8 mouse cellular contexts compared by ENCODE assay signal in the genomic region with DNA sequence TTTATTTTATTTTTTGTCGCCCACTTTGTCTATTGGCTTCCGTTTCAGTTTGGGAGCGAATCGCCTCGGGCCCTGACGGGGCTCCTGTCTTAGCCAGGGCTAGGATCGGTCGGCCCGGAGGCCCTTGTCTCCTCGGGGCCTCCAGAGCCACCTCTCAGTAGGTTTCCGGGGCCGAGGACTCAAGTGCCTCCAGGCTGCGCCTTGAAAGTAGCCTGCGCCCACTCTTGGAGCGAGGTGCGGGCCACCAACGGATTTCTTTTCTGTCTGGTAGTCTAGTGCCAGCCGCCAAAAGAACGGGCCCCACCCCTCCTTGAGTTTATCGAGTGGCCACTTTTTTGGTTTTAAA. TPM values are rescaled to one million over a fixed set of nuclear protein-coding genes. Genes with fewer than 3 reads are reported as not detected.
DNase-seq lines count a peak whose midpoint lies in the region; ATAC-seq and TF ChIP-seq lines count a peak whose summit lies in the region.

No protein-coding gene starts in this region.

- no peaks in the 10 kb centered on the region for H3K27me3 ChIP-seq in MEL (ENCODE audit: control insufficient read depth in 1 of 2, insufficient read depth in 2 of 2, low read length in 2 of 2)
- no peaks in the 10 kb centered on the region for H3K27me3 ChIP-seq in forebrain, postnatal 0 days (ENCODE audit: insufficient read depth, low read length)

- 3% methylated on average over 20 of the region's 20 CpGs for WGBS in forebrain, postnatal 0 days

- TF ChIP-seq POLR2A in MEL (IDR thresholded peaks at IDR 0.05; ENCODE audit: control insufficient read depth in 1 of 2, insufficient read depth in 1 of 2, low read depth in 1 of 2, low read length in 2 of 2, poor library complexity in 1 of 2) = no peak; a peak in 1 of 4 replicates

- peaks cover 0 to 8% of the 10 kb centered on the region in 2 experiments; a peak in 1 of 4 replicates for H3K4me1 ChIP-seq in MEL (ENCODE audit: control insufficient read depth in 1 of 2, insufficient read depth in 2 of 2, low read length in 2 of 2)
- no peaks in the 10 kb centered on the region for H3K4me1 ChIP-seq in forebrain, postnatal 0 days (ENCODE audit: insufficient read depth)

- H3K4me2 ChIP-seq in forebrain, postnatal 0 days (ENCODE audit: low read depth) = peak overlapping the region; percentile 57

- H3K79me2 ChIP-seq in MEL (ENCODE audit: control insufficient read depth, insufficient read depth, low read length, poor library complexity) = peaks cover 49% of the 10 kb centered on the region

- no peak for TF ChIP-seq CTCF in MEL (IDR thresholded peaks at IDR 0.05 in 2 of 3, conservative IDR thresholded peaks at IDR 0.05 in 1 of 3; ENCODE audit: control insufficient read depth in 1 of 3, insufficient read depth in 1 of 3, low read depth in 2 of 3, low read length in 3 of 3, poor library complexity in 1 of 3, severe bottlenecking in 1 of 3)
- TF ChIP-seq CTCF in forebrain, postnatal 0 days (IDR thresholded peaks at IDR 0.05; ENCODE audit: low read depth) = no peak

- peak; percentile 69 for DNase-seq in MEL (ENCODE audit: low read depth, low spot score)
- DNase-seq in cerebellum, adult 11 months = peak; percentile 38
- peak; percentile 69 for DNase-seq in forebrain, postnatal 0 days
- peak; percentile 43 for DNase-seq in heart, postnatal 4 days
- DNase-seq in layer of hippocampus, adult 9-11 months = peak; percentile 22
- peak; percentile 58 for DNase-seq in lung, postnatal 10 days
- peak; percentile 38 for DNase-seq in right cerebral cortex, postnatal 14 days
- DNase-seq in urinary bladder, postnatal 36 days (ENCODE audit: low spot score in 2 of 2) = peak; percentile 30 to 39

- no peak for TF ChIP-seq EP300 in MEL (IDR thresholded peaks at IDR 0.05; ENCODE audit: low read depth in 1 of 2, low read length in 2 of 2)

- no peaks in the 10 kb centered on the region for H3K9me3 ChIP-seq in MEL (replicated peaks; ENCODE audit: insufficient read depth, low read length)
- no peaks in the 10 kb centered on the region for H3K9me3 ChIP-seq in forebrain, postnatal 0 days (ENCODE audit: low read length)

- no peak for TF ChIP-seq RAD21 in MEL (IDR thresholded peaks at IDR 0.05; ENCODE audit: low read depth, low read length)

- peak overlapping the region; percentile 91 for H3K27ac ChIP-seq in MEL (ENCODE audit: control insufficient read depth, low read depth, low read length)
- peak overlapping the region; percentile 95 for H3K27ac ChIP-seq in forebrain, postnatal 0 days (ENCODE audit: low read depth, low read length)

- H3K9ac ChIP-seq in MEL (ENCODE audit: control insufficient read depth, low read depth, low read length, poor library complexity, severe bottlenecking) = peak overlapping the region; percentile 100
- H3K9ac ChIP-seq in forebrain, postnatal 0 days = peak overlapping the region; percentile 93

- peaks cover 23 to 35% of the 10 kb centered on the region in 2 experiments for H3K36me3 ChIP-seq in MEL (ENCODE audit: control insufficient read depth in 1 of 2, insufficient read depth in 2 of 2, low read length in 2 of 2)
- H3K36me3 ChIP-seq in forebrain, postnatal 0 days (ENCODE audit: insufficient read depth) = peaks cover 7% of the 10 kb centered on the region

- ATAC-seq in forebrain, postnatal 0 days = peak; percentile 7

- H3K4me3 ChIP-seq in MEL (ENCODE audit: control insufficient read depth in 1 of 2, insufficient read depth in 1 of 2, low read depth in 2 of 2, low read length in 2 of 2) = peak overlapping the region; percentile 67 to 99
- peak overlapping the region; percentile 75 for H3K4me3 ChIP-seq in forebrain, postnatal 0 days (ENCODE audit: low read depth, low read length)

TF ChIP-seq in MEL, 35 proteins besides CTCF, POLR2A, EP300 and RAD21:
- 0 out of 2 replicates have a peak, but pooled peaks have one; percentile 44 for TF ChIP-seq SIN3A (IDR thresholded peaks at IDR 0.05; ENCODE audit: low read length)
- no peak for TF ChIP-seq ZMIZ1 (IDR thresholded peaks at IDR 0.05; ENCODE audit: low read depth, low read length)
- no peak for TF ChIP-seq ZC3H11A (IDR thresholded peaks at IDR 0.05; ENCODE audit: low read depth, low read length)
- TF ChIP-seq GABPA (IDR thresholded peaks at IDR 0.05; ENCODE audit: low read depth, low read length) = no peak

RNA-seq across cellular contexts. Expression of a gene that starts 1.6 kb away (rescaled TPM):
- 73.9 and 77.3 TPM in 2 replicates for total RNA-seq in MEL (2012; rRNA removed)
- 100 to 1,000 TPM; 124 to 375 TPM for polyA plus RNA-seq in MEL (2012; ENCODE audit: insufficient read depth in 1 of 2, insufficient read length in 2 of 2, low read depth in 1 of 2, low replicate concordance in 2 of 2, missing spikeins in 1 of 2)
- total RNA-seq in forebrain, postnatal 0 days (2014; rRNA removed) = 93.3 and 116 TPM in 2 replicates
- polyA plus RNA-seq in forebrain, postnatal 0 days (2015; fragmentation: Nextera tagmentation; extraction: Ambion mirVana) = 158 and 227 TPM in 2 replicates
- total RNA-seq in heart, postnatal 4 days (2021) = 10 to 100 TPM; 90.4 to 94.1 TPM

RNA-seq across cellular contexts. Expression of a gene that starts 35.6 kb away (rescaled TPM):
- 8.0 and 10.1 TPM in 2 replicates for total RNA-seq in MEL (2012; rRNA removed)
- 1 to 10 TPM in 1 of 2 experiments, not detected in 1; 8.3 TPM for polyA plus RNA-seq in MEL (2012; ENCODE audit: insufficient read depth in 1 of 2, insufficient read length in 2 of 2, low read depth in 1 of 2, low replicate concordance in 2 of 2, missing spikeins in 1 of 2)
- 29.9 and 40.6 TPM in 2 replicates for total RNA-seq in forebrain, postnatal 0 days (2014; rRNA removed)
- 12.8 and 18.5 TPM in 2 replicates for polyA plus RNA-seq in forebrain, postnatal 0 days (2015; fragmentation: Nextera tagmentation; extraction: Ambion mirVana)
- 10 to 100 TPM; 20.0 to 20.1 TPM for total RNA-seq in heart, postnatal 4 days (2021)

RNA-seq across cellular contexts. Expression of a gene that starts 55.3 kb away (rescaled TPM):
- 45.4 and 47.5 TPM in 2 replicates for total RNA-seq in MEL (2012; rRNA removed)
- 10 to 100 TPM in 1 of 2 experiments, not detected in 1; 63.5 TPM for polyA plus RNA-seq in MEL (2012; ENCODE audit: insufficient read depth in 1 of 2, insufficient read length in 2 of 2, low read depth in 1 of 2, low replicate concordance in 2 of 2, missing spikeins in 1 of 2)
- total RNA-seq in forebrain, postnatal 0 days (2014; rRNA removed) = 47.7 and 51.7 TPM in 2 replicates
- polyA plus RNA-seq in forebrain, postnatal 0 days (2015; fragmentation: Nextera tagmentation; extraction: Ambion mirVana) = 47.5 and 58.0 TPM in 2 replicates
- 10 to 100 TPM; 43.7 to 44.7 TPM for total RNA-seq in heart, postnatal 4 days (2021)

Comparison
In these comparisons a context has a peak if more than half of its experiments do, and no peak if none do; other contexts are left out.
1. Peak in every context shown above with its lines: DNase-seq, ATAC-seq, H3K4me3 ChIP-seq and H3K27ac ChIP-seq.